Mouse (Mus musculus): Measurements from ENCODE around the gene Khdrbs2. TPM values are rescaled to one million over a fixed set of nuclear protein-coding genes. Genes with fewer than 3 reads are reported as not detected.
"Not testable (repeated sequence)": the region's sequence is repeated elsewhere in the genome, so short reads cannot be mapped to it uniquely, and the experiment has no call there.

Gene Khdrbs2
- polyA plus RNA-seq, 1 experiment = 6.0 TPM

- 82% methylated on average over 11 of the region's 11 CpGs for WGBS
- TF ChIP-seq POLR2A (IDR thresholded peaks at IDR 0.05; ENCODE audit: borderline replicate concordance, control insufficient read depth, low read depth, low read length) = no peak
- no peak for TF ChIP-seq CTCF (IDR thresholded peaks at IDR 0.05; ENCODE audit: control insufficient read depth, insufficient read depth, low read length)
- Histone ChIP-seq H3K4me3 (replicated peaks; ENCODE audit: control insufficient read depth, low read depth, low read length) (no peak overlapping the region), H3K4me1 (ENCODE audit: control insufficient read depth, insufficient read depth, low read length) (no peaks in the 10 kb centered on the region), H3K27ac (ENCODE audit: control insufficient read depth, insufficient read depth, low read depth, low read length, poor library complexity) (no peak overlapping the region)
Observed at GRCm38 (mm10) chr1:32471502-32472214, 299.1 kb downstream of the Khdrbs2 start.

GRCm38 (mm10) chr1:32487944-32488343 is 315.4 kb downstream of the Khdrbs2 start:
- TF ChIP-seq CTCF (IDR thresholded peaks at IDR 0.05; ENCODE audit: control insufficient read depth, insufficient read depth, low read length) (no peak), POLR2A (IDR thresholded peaks at IDR 0.05; ENCODE audit: borderline replicate concordance, control insufficient read depth, low read depth, low read length) (no peak)
- Histone ChIP-seq H3K27ac (ENCODE audit: control insufficient read depth, insufficient read depth, low read depth, low read length, poor library complexity) (no peak overlapping the region), H3K4me3 (replicated peaks; ENCODE audit: control insufficient read depth, low read depth, low read length) (no peak overlapping the region), H3K4me1 (ENCODE audit: control insufficient read depth, insufficient read depth, low read length) (no peaks in the 10 kb centered on the region)
- WGBS = 68% methylated on average over 2 of the region's 2 CpGs

- Histone ChIP-seq H3K4me1 (ENCODE audit: control insufficient read depth, insufficient read depth, low read length) (no peaks in the 10 kb centered on the region), H3K4me3 (replicated peaks; ENCODE audit: control insufficient read depth, low read depth, low read length) (no peak overlapping the region), H3K27ac (ENCODE audit: control insufficient read depth, insufficient read depth, low read depth, low read length, poor library complexity) (no peak overlapping the region)
- no peak for TF ChIP-seq POLR2A (IDR thresholded peaks at IDR 0.05; ENCODE audit: borderline replicate concordance, control insufficient read depth, low read depth, low read length)
- TF ChIP-seq CTCF (IDR thresholded peaks at IDR 0.05; ENCODE audit: control insufficient read depth, insufficient read depth, low read length) = no peak
- 84% methylated on average over 6 of the region's 6 CpGs for WGBS
Observed at GRCm38 (mm10) chr1:32503381-32503780, 330.9 kb downstream of the Khdrbs2 start.

- not testable (repeated sequence) for H3K27ac ChIP-seq (ENCODE audit: control insufficient read depth, insufficient read depth, low read depth, low read length, poor library complexity); H3K4me3 ChIP-seq (replicated peaks; ENCODE audit: control insufficient read depth, low read depth, low read length); H3K4me1 ChIP-seq (ENCODE audit: control insufficient read depth, insufficient read depth, low read length)
- WGBS = 57% methylated on average over 2 of the region's 7 CpGs
Observed at GRCm38 (mm10) chr1:32547194-32547593, 374.7 kb downstream of the Khdrbs2 start, which contains the start of gene Gm5415. TSS of gene Gm5415 (minus strand) at chr1:32547294.

DNA sequence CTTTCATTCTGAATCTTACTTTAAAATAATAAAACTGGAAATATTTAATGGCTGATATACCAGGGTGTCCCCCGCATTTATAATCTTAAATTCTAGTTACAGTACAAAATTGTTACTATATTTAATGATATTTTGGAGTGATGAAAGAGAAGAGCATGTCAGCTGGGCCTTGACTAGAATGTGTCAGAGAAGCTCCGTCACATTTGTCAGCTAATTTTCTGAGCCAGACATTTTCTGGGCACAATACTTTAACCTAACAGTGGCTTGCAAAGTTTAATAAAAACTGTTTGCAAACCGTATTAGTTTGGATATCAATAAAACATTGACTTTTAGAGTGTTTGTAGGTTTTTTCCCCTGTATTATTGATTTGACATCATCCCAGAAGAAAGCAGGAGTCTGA is 380.9 kb downstream of the Khdrbs2 start:
- TF ChIP-seq CTCF (IDR thresholded peaks at IDR 0.05; ENCODE audit: control insufficient read depth, insufficient read depth, low read length) = no peak
- no peak for TF ChIP-seq POLR2A (IDR thresholded peaks at IDR 0.05; ENCODE audit: borderline replicate concordance, control insufficient read depth, low read depth, low read length)
- H3K27ac ChIP-seq (ENCODE audit: control insufficient read depth, insufficient read depth, low read depth, low read length, poor library complexity) = no peak overlapping the region
- no peak overlapping the region for H3K4me3 ChIP-seq (replicated peaks; ENCODE audit: control insufficient read depth, low read depth, low read length)
- no peaks in the 10 kb centered on the region for H3K4me1 ChIP-seq (ENCODE audit: control insufficient read depth, insufficient read depth, low read length)
- WGBS = 80% methylated on average over 3 of the region's 3 CpGs

DNA sequence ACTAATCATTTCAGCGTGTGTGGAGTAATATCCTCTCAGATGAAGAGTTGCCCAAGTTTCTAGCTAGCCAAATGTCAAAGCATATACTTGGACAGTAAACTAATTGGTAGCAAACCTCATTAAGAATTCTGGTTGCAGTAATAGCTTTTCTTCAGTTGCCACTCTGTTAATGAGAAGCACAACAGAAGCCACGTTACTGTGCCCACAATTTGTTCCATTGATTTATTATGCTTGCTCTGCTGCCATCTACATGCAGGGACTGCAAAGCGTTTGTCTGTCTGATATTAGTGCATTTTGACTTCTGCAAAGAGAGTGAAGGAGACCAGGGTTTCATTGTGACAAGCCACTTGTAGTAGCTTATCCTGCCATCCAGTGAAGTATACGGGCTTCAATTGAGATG is 381.4 kb downstream of the Khdrbs2 start:
- Histone ChIP-seq H3K4me3 (replicated peaks; ENCODE audit: control insufficient read depth, low read depth, low read length) (no peak overlapping the region), H3K4me1 (ENCODE audit: control insufficient read depth, insufficient read depth, low read length) (no peaks in the 10 kb centered on the region), H3K27ac (ENCODE audit: control insufficient read depth, insufficient read depth, low read depth, low read length, poor library complexity) (no peak overlapping the region)
- TF ChIP-seq POLR2A (IDR thresholded peaks at IDR 0.05; ENCODE audit: borderline replicate concordance, control insufficient read depth, low read depth, low read length) (no peak), CTCF (IDR thresholded peaks at IDR 0.05; ENCODE audit: control insufficient read depth, insufficient read depth, low read length) (no peak)
- 47% methylated on average over 4 of the region's 4 CpGs for WGBS

GRCm38 (mm10) chr1:32568901-32569300 is 396.4 kb downstream of the Khdrbs2 start:
- 82% methylated on average over 2 of the region's 2 CpGs for WGBS
- no peak overlapping the region for H3K4me3 ChIP-seq (replicated peaks; ENCODE audit: control insufficient read depth, low read depth, low read length)
- no peak for TF ChIP-seq CTCF (IDR thresholded peaks at IDR 0.05; ENCODE audit: control insufficient read depth, insufficient read depth, low read length)
- TF ChIP-seq POLR2A (IDR thresholded peaks at IDR 0.05; ENCODE audit: borderline replicate concordance, control insufficient read depth, low read depth, low read length) = no peak
- no peaks in the 10 kb centered on the region for H3K4me1 ChIP-seq (ENCODE audit: control insufficient read depth, insufficient read depth, low read length)
- H3K27ac ChIP-seq (ENCODE audit: control insufficient read depth, insufficient read depth, low read depth, low read length, poor library complexity) = no peak overlapping the region

DNA sequence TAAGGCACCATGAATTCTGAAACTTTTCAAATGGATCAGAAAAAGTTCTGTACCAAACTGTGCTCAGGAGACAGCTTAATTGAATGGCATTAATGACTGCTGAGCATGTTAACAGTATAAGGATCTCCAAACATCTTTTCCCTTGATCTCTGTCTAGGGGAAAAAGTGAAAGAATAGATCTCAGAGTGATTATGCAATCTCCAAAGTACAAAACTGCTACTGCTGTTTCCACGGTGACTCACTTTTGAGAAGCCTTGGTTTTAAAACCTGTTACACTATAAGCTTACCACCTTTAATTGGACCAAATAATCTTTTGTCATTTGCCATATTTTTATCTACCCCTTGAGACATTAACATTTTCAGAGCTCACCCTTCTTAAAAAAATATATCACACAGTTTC is 453.5 kb downstream of the Khdrbs2 start:
- Histone ChIP-seq H3K4me1 (ENCODE audit: control insufficient read depth, insufficient read depth, low read length) (no peaks in the 10 kb centered on the region), H3K4me3 (replicated peaks; ENCODE audit: control insufficient read depth, low read depth, low read length) (no peak overlapping the region), H3K27ac (ENCODE audit: control insufficient read depth, insufficient read depth, low read depth, low read length, poor library complexity) (no peak overlapping the region)
- TF ChIP-seq CTCF (IDR thresholded peaks at IDR 0.05; ENCODE audit: control insufficient read depth, insufficient read depth, low read length) = no peak
- no peak for TF ChIP-seq POLR2A (IDR thresholded peaks at IDR 0.05; ENCODE audit: borderline replicate concordance, control insufficient read depth, low read depth, low read length)
- 74% methylated on average over 1 of the region's 1 CpGs for WGBS

Measured in bone marrow, adult 2 months (tissue).